Mouse (Mus musculus): ENCODE data around the gene Hdac7. TPM values are rescaled to one million over a fixed set of nuclear protein-coding genes. Genes with fewer than 3 reads are reported as not detected.

The Hdac7 gene
- polyA plus RNA-seq, 1 experiment from 2014 or later: 19.4 TPM

GRCm38 (mm10) chr15:97819937-97820336 is 24.4 kb downstream of the Hdac7 start:
- Histone ChIP-seq H3K27ac (ENCODE audit: low read depth, low read length) (no peak overlapping the region), H3K9ac (ENCODE audit: low read depth, low read length) (no peak overlapping the region), H3K4me2 (replicated peaks; ENCODE audit: low read depth, low read length) (no peak overlapping the region), H3K4me3 (ENCODE audit: low read depth, low read length) (no peak overlapping the region), H3K4me1 (replicated peaks; ENCODE audit: control insufficient read depth, insufficient read depth, low read length) (peaks cover 7% of the 10 kb centered on the region; the same call in 1 of the 2 replicates), H3K36me3 (ENCODE audit: control insufficient read depth, insufficient read depth, low read length) (no peaks in the 10 kb centered on the region), H3K9me3 (ENCODE audit: control insufficient read depth, low read length) (no peaks in the 10 kb centered on the region), H3K27me3 (ENCODE audit: control insufficient read depth, insufficient read depth, low read length) (no peaks in the 10 kb centered on the region)
- WGBS: 84% methylated on average over 9 of the region's 9 CpGs
- DNase-seq (ENCODE audit: low spot score) (no peak), ATAC-seq (ENCODE audit: low FRiP score) (no peak)

GRCm38 (mm10) chr15:97816199-97816994 is 27.9 kb downstream of the Hdac7 start:
- no peak overlapping the region for H3K27ac ChIP-seq (ENCODE audit: low read depth, low read length)
- no peak overlapping the region for H3K4me3 ChIP-seq (ENCODE audit: low read depth, low read length)
- no peaks in the 10 kb centered on the region for H3K36me3 ChIP-seq (ENCODE audit: control insufficient read depth, insufficient read depth, low read length)
- no peak overlapping the region for H3K4me2 ChIP-seq (replicated peaks; ENCODE audit: low read depth, low read length)
- H3K9me3 ChIP-seq (ENCODE audit: control insufficient read depth, low read length): no peaks in the 10 kb centered on the region
- H3K27me3 ChIP-seq (ENCODE audit: control insufficient read depth, insufficient read depth, low read length): no peaks in the 10 kb centered on the region
- 95% methylated on average over 16 of the region's 17 CpGs for WGBS
- H3K4me1 ChIP-seq (replicated peaks; ENCODE audit: control insufficient read depth, insufficient read depth, low read length): 0 out of 2 replicates have a peak, but pooled peaks cover 2% of the 10 kb centered on the region
- H3K9ac ChIP-seq (ENCODE audit: low read depth, low read length): no peak overlapping the region
- DNase-seq (ENCODE audit: low spot score) (no peak), ATAC-seq (ENCODE audit: low FRiP score) (no peak)

- H3K4me2 ChIP-seq (replicated peaks; ENCODE audit: low read depth, low read length): no peak overlapping the region
- H3K27me3 ChIP-seq (ENCODE audit: control insufficient read depth, insufficient read depth, low read length): no peaks in the 10 kb centered on the region
- 93% methylated on average over 4 of the region's 4 CpGs for WGBS
- no peak overlapping the region for H3K9ac ChIP-seq (ENCODE audit: low read depth, low read length)
- H3K4me1 ChIP-seq (replicated peaks; ENCODE audit: control insufficient read depth, insufficient read depth, low read length): 0 out of 2 replicates have a peak, but pooled peaks cover 2% of the 10 kb centered on the region
- no peaks in the 10 kb centered on the region for H3K36me3 ChIP-seq (ENCODE audit: control insufficient read depth, insufficient read depth, low read length)
- no peak overlapping the region for H3K27ac ChIP-seq (ENCODE audit: low read depth, low read length)
- no peak for DNase-seq (ENCODE audit: low spot score)
- ATAC-seq (ENCODE audit: low FRiP score): no peak
- no peaks in the 10 kb centered on the region for H3K9me3 ChIP-seq (ENCODE audit: control insufficient read depth, low read length)
- H3K4me3 ChIP-seq (ENCODE audit: low read depth, low read length): no peak overlapping the region
Measured at GRCm38 (mm10) chr15:97815254-97815653, 29.0 kb downstream of the Hdac7 start.

- no peak overlapping the region for H3K4me2 ChIP-seq (replicated peaks; ENCODE audit: low read depth, low read length)
- WGBS: 49% methylated on average over 5 of the region's 5 CpGs
- ATAC-seq (ENCODE audit: low FRiP score): no peak
- no peaks in the 10 kb centered on the region for H3K27me3 ChIP-seq (ENCODE audit: control insufficient read depth, insufficient read depth, low read length)
- 0 out of 2 replicates have a peak, but pooled peaks cover 2% of the 10 kb centered on the region for H3K4me1 ChIP-seq (replicated peaks; ENCODE audit: control insufficient read depth, insufficient read depth, low read length)
- no peaks in the 10 kb centered on the region for H3K36me3 ChIP-seq (ENCODE audit: control insufficient read depth, insufficient read depth, low read length)
- DNase-seq (ENCODE audit: low spot score): no peak
- H3K9ac ChIP-seq (ENCODE audit: low read depth, low read length): no peak overlapping the region; the same call in 1 of the 2 replicates
- H3K27ac ChIP-seq (ENCODE audit: low read depth, low read length): no peak overlapping the region
- no peaks in the 10 kb centered on the region for H3K9me3 ChIP-seq (ENCODE audit: control insufficient read depth, low read length)
- no peak overlapping the region for H3K4me3 ChIP-seq (ENCODE audit: low read depth, low read length)
Measured at GRCm38 (mm10) chr15:97814703-97815102, 29.6 kb downstream of the Hdac7 start.

- Histone ChIP-seq H3K9me3 (ENCODE audit: control insufficient read depth, low read length) (no peaks in the 10 kb centered on the region), H3K4me3 (ENCODE audit: low read depth, low read length) (no peak overlapping the region), H3K27me3 (ENCODE audit: control insufficient read depth, insufficient read depth, low read length) (no peaks in the 10 kb centered on the region), H3K9ac (ENCODE audit: low read depth, low read length) (no peak overlapping the region), H3K4me2 (replicated peaks; ENCODE audit: low read depth, low read length) (no peak overlapping the region), H3K4me1 (replicated peaks; ENCODE audit: control insufficient read depth, insufficient read depth, low read length) (0 out of 2 replicates have a peak, but pooled peaks cover 2% of the 10 kb centered on the region), H3K27ac (ENCODE audit: low read depth, low read length) (no peak overlapping the region), H3K36me3 (ENCODE audit: control insufficient read depth, insufficient read depth, low read length) (no peaks in the 10 kb centered on the region; the same call in 1 of the 2 replicates)
- ATAC-seq (ENCODE audit: low FRiP score) (no peak), DNase-seq (ENCODE audit: low spot score) (no peak)
- WGBS: 51% methylated on average over 21 of the region's 21 CpGs
Measured at GRCm38 (mm10) chr15:97813452-97814204, 30.7 kb downstream of the Hdac7 start.

- Histone ChIP-seq H3K4me3 (ENCODE audit: low read depth, low read length) (no peak overlapping the region), H3K4me2 (replicated peaks; ENCODE audit: low read depth, low read length) (no peak overlapping the region), H3K9ac (ENCODE audit: low read depth, low read length) (no peak overlapping the region), H3K27me3 (ENCODE audit: control insufficient read depth, insufficient read depth, low read length) (no peaks in the 10 kb centered on the region), H3K4me1 (replicated peaks; ENCODE audit: control insufficient read depth, insufficient read depth, low read length) (0 out of 2 replicates have a peak, but pooled peaks cover 2% of the 10 kb centered on the region), H3K27ac (ENCODE audit: low read depth, low read length) (no peak overlapping the region), H3K9me3 (ENCODE audit: control insufficient read depth, low read length) (no peaks in the 10 kb centered on the region), H3K36me3 (ENCODE audit: control insufficient read depth, insufficient read depth, low read length) (no peaks in the 10 kb centered on the region; the same call in 1 of the 2 replicates)
- no peak for DNase-seq (ENCODE audit: low spot score)
- no peak for ATAC-seq (ENCODE audit: low FRiP score)
- 65% methylated on average over 7 of the region's 7 CpGs for WGBS
Measured at GRCm38 (mm10) chr15:97812875-97813274, 31.4 kb downstream of the Hdac7 start.

- 0 out of 2 replicates have a peak, but pooled peaks cover 2% of the 10 kb centered on the region for H3K4me1 ChIP-seq (replicated peaks; ENCODE audit: control insufficient read depth, insufficient read depth, low read length)
- ATAC-seq (ENCODE audit: low FRiP score): no peak
- no peaks in the 10 kb centered on the region; the same call in none of the 2 replicates for H3K36me3 ChIP-seq (ENCODE audit: control insufficient read depth, insufficient read depth, low read length)
- no peak overlapping the region for H3K4me2 ChIP-seq (replicated peaks; ENCODE audit: low read depth, low read length)
- no peak for DNase-seq (ENCODE audit: low spot score)
- no peaks in the 10 kb centered on the region for H3K27me3 ChIP-seq (ENCODE audit: control insufficient read depth, insufficient read depth, low read length)
- H3K27ac ChIP-seq (ENCODE audit: low read depth, low read length): no peak overlapping the region
- H3K9me3 ChIP-seq (ENCODE audit: control insufficient read depth, low read length): no peaks in the 10 kb centered on the region
- H3K9ac ChIP-seq (ENCODE audit: low read depth, low read length): no peak overlapping the region
- no peak overlapping the region for H3K4me3 ChIP-seq (ENCODE audit: low read depth, low read length)
- 86% methylated on average over 6 of the region's 6 CpGs for WGBS
Measured at GRCm38 (mm10) chr15:97812126-97812525, 32.2 kb downstream of the Hdac7 start.

GRCm38 (mm10) chr15:97811307-97811706 is 33.0 kb downstream of the Hdac7 start:
- Histone ChIP-seq H3K9me3 (ENCODE audit: control insufficient read depth, low read length) (no peaks in the 10 kb centered on the region), H3K36me3 (ENCODE audit: control insufficient read depth, insufficient read depth, low read length) (no peaks in the 10 kb centered on the region; the same call in none of the 2 replicates), H3K27me3 (ENCODE audit: control insufficient read depth, insufficient read depth, low read length) (no peaks in the 10 kb centered on the region), H3K4me2 (replicated peaks; ENCODE audit: low read depth, low read length) (no peak overlapping the region), H3K27ac (ENCODE audit: low read depth, low read length) (no peak overlapping the region), H3K9ac (ENCODE audit: low read depth, low read length) (no peak overlapping the region), H3K4me1 (replicated peaks; ENCODE audit: control insufficient read depth, insufficient read depth, low read length) (0 out of 2 replicates have a peak, but pooled peaks cover 2% of the 10 kb centered on the region), H3K4me3 (ENCODE audit: low read depth, low read length) (no peak overlapping the region)
- 87% methylated on average over 9 of the region's 9 CpGs for WGBS
- DNase-seq (ENCODE audit: low spot score) (no peak), ATAC-seq (ENCODE audit: low FRiP score) (no peak)
